Mouse (Mus musculus) embryonic facial prominence, embryonic 12.5 days (tissue): ENCODE results near the gene Zfp534. TPM values are rescaled to one million over a fixed set of nuclear protein-coding genes. Genes with fewer than 3 reads are reported as not detected.
"Not testable (repeated sequence)": the region's sequence is repeated elsewhere in the genome, so short reads cannot be mapped to it uniquely, and the experiment has no call there.

Experiments
- ATAC-seq: fragments of 200-750 bp; cut with Nextera tagmentation; 2 replicates; pipeline ENCODE4 v1.8.0; 2017; ENCODE audit not compliant: insufficient number of reproducible peaks, insufficient read depth, low FRiP score, low TSS enrichment
- H3K27ac ChIP-seq: fragments of 300-500 bp; sonication (generic); 2 replicates; pipeline ENCODE4 v1.5.1; 2016; ENCODE audit warnings: mild to moderate bottlenecking
- H3K27me3 ChIP-seq: fragments of 300-500 bp; sonication (generic); 2 replicates; pipeline ENCODE4 v1.6.1; 2016; ENCODE audit warnings: mild to moderate bottlenecking, moderate library complexity
- H3K36me3 ChIP-seq: fragments of 300-500 bp; sonication (generic); 2 replicates; pipeline ENCODE4 v1.6.1; 2016; ENCODE audit warnings: mild to moderate bottlenecking
- H3K4me1 ChIP-seq: fragments of 300-500 bp; sonication (generic); 2 replicates; pipeline ENCODE4 v1.6.1; 2016
- H3K4me2 ChIP-seq: fragments of 300-500 bp; sonication (generic); replicated peaks from 2 replicates; pipeline ENCODE4 v1.6.1; 2016; ENCODE audit warnings: mild to moderate bottlenecking, moderate library complexity
- H3K4me3 ChIP-seq: fragments of 300-500 bp; sonication (generic); 2 replicates; pipeline ENCODE4 v1.5.1; 2016; ENCODE audit warnings: mild to moderate bottlenecking
- H3K9ac ChIP-seq: fragments of 300-500 bp; sonication (generic); 2 replicates; pipeline ENCODE4 v1.6.1; 2016; ENCODE audit warnings: mild to moderate bottlenecking, moderate library complexity
- H3K9me3 ChIP-seq: fragments of 300-500 bp; sonication (generic); 2 replicates; pipeline ENCODE4 v1.6.1; 2016; ENCODE audit warnings: mild to moderate bottlenecking, moderate library complexity
- WGBS: fragments of 180-500 bp; shearing (Covaris S2); methylation state at CpG from one replicate; pipeline ENCODE4 v1.1.7; 2016; 5-methylcytosine and 5-hydroxymethylcytosine counted together
- polyA plus RNA-seq: library from polyadenylated mRNA; unstranded; fragments of >200 nt; fragmentation: Nextera tagmentation; extraction: Ambion mirVana; gene quantifications from 2 replicates; pipeline ENCODE4 v1.2.1, GENCODE M21; 2016

Gene Zfp534
- polyA plus RNA-seq: not detected in 2 replicates

GRCm38 (mm10) chr4:147702453-147702852 is at the start of gene Zfp534:
Zfp534 (minus strand) TSS chr4:147702553.
- H3K4me1 ChIP-seq, ATAC-seq, H3K27ac ChIP-seq, H3K4me3 ChIP-seq, H3K9me3 ChIP-seq, H3K27me3 ChIP-seq, H3K4me2 ChIP-seq, H3K9ac ChIP-seq, H3K36me3 ChIP-seq: not testable (repeated sequence)
- 86% methylated on average over 3 of the region's 3 CpGs for WGBS

GRCm38 (mm10) chr4:147746255-147746654 is 43.9 kb upstream of the Zfp534 start:
- ATAC-seq, H3K4me2 ChIP-seq, H3K4me1 ChIP-seq, H3K9me3 ChIP-seq, H3K27ac ChIP-seq, H3K27me3 ChIP-seq, H3K9ac ChIP-seq, H3K4me3 ChIP-seq, H3K36me3 ChIP-seq: not testable (repeated sequence)
- 93% methylated on average over 14 of the region's 15 CpGs for WGBS

- peak overlapping the region; percentile 42 for H3K4me2 ChIP-seq
- H3K4me3 ChIP-seq: peak overlapping the region; percentile 35
- not testable (repeated sequence) for H3K36me3 ChIP-seq, ATAC-seq, H3K9me3 ChIP-seq, H3K27ac ChIP-seq, H3K4me1 ChIP-seq, H3K27me3 ChIP-seq, H3K9ac ChIP-seq
- WGBS: 28% methylated on average over 63 of the region's 63 CpGs
These were observed 36.5 kb upstream of the Zfp534 start for GRCm38 (mm10) chr4:147738636-147739369.

GRCm38 (mm10) chr4:147655245-147655644 is 47.1 kb downstream of the Zfp534 start:
- WGBS: 89% methylated on average over 5 of the region's 5 CpGs
- H3K9me3 ChIP-seq, H3K4me2 ChIP-seq, H3K9ac ChIP-seq, H3K4me1 ChIP-seq, H3K4me3 ChIP-seq, H3K27me3 ChIP-seq, ATAC-seq, H3K36me3 ChIP-seq, H3K27ac ChIP-seq: not testable (repeated sequence)

- not testable (repeated sequence) for H3K27ac ChIP-seq, H3K27me3 ChIP-seq, H3K4me1 ChIP-seq, ATAC-seq, H3K36me3 ChIP-seq, H3K9ac ChIP-seq, H3K9me3 ChIP-seq, H3K4me3 ChIP-seq, H3K4me2 ChIP-seq
- WGBS: no CpG with 5 or more reads among the region's 3 CpGs
These were observed 54.9 kb downstream of the Zfp534 start for GRCm38 (mm10) chr4:147647407-147647806.

GRCm38 (mm10) chr4:147642413-147642812 is 59.9 kb downstream of the Zfp534 start, which contains the start of gene Zfp979:
Zfp979 (minus strand) TSS chr4:147642513.
- ATAC-seq, H3K4me3 ChIP-seq, H3K36me3 ChIP-seq, H3K27me3 ChIP-seq, H3K4me2 ChIP-seq, H3K9ac ChIP-seq, H3K27ac ChIP-seq, H3K4me1 ChIP-seq, H3K9me3 ChIP-seq: not testable (repeated sequence)
- WGBS: no CpG with 5 or more reads among the region's 6 CpGs

GRCm38 (mm10) chr4:147641932-147642331 is 60.4 kb downstream of the Zfp534 start:
- H3K4me3 ChIP-seq, H3K4me1 ChIP-seq, H3K27ac ChIP-seq, H3K36me3 ChIP-seq, H3K27me3 ChIP-seq, H3K4me2 ChIP-seq, H3K9ac ChIP-seq, H3K9me3 ChIP-seq, ATAC-seq: not testable (repeated sequence)
- 43% methylated on average over 2 of the region's 3 CpGs for WGBS

GRCm38 (mm10) chr4:147633818-147634262 is 68.5 kb downstream of the Zfp534 start:
- not testable (repeated sequence) for H3K9ac ChIP-seq, H3K9me3 ChIP-seq, H3K27ac ChIP-seq, H3K4me2 ChIP-seq, H3K4me1 ChIP-seq, H3K4me3 ChIP-seq, H3K27me3 ChIP-seq, H3K36me3 ChIP-seq
- no CpG with 5 or more reads among the region's 2 CpGs for WGBS
- ATAC-seq: peak; percentile 75; the same call in 1 of the 2 replicates

Other genes with a start within 250 kb of the Zfp534 start
- 9.8 and 11.3 TPM in 2 replicates for gene Zfp982, start 210.1 kb downstream of the Zfp534 start, polyA plus RNA-seq
- gene Gm16503, start 162.3 kb downstream of the Zfp534 start, polyA plus RNA-seq: 0.56 and 0.87 TPM in 2 replicates
- 0.15 and 0.23 TPM in 2 replicates for gene Zfp985, start 149.3 kb downstream of the Zfp534 start, polyA plus RNA-seq
- gene Zfp979, start 60.0 kb downstream of the Zfp534 start, polyA plus RNA-seq: 2.1 and 2.6 TPM in 2 replicates
- 5.9 and 8.4 TPM in 2 replicates for gene Zfp984, start 107.2 kb upstream of the Zfp534 start, polyA plus RNA-seq
- gene Zfp933, start 145.8 kb upstream of the Zfp534 start, polyA plus RNA-seq: 6.0 and 7.6 TPM in 2 replicates
- 42.7 and 45.4 TPM in 2 replicates for gene Miip, start 166.3 kb upstream of the Zfp534 start, polyA plus RNA-seq
- gene Fv1, start 166.4 kb upstream of the Zfp534 start, polyA plus RNA-seq: 18.9 and 19.0 TPM in 2 replicates
- 38.2 and 42.6 TPM in 2 replicates for gene Mfn2, start 202.2 kb upstream of the Zfp534 start, polyA plus RNA-seq
- gene Plod1, start 234.2 kb upstream of the Zfp534 start, polyA plus RNA-seq: 52.9 and 54.8 TPM in 2 replicates
- gene 2510039O18Rik, start 238.3 kb upstream of the Zfp534 start, polyA plus RNA-seq: 25.4 and 25.6 TPM in 2 replicates